20 mouse cellular contexts compared by ENCODE assay signal in genomic region chr15:94532306-94532705, GRCm38 (mm10).
"Had no signal": no experiment of that assay in that cellular context is flagged by ENCODE, and none has a peak within 500 bp of the region (broad histone marks: within the 10 kb centered on the region; RNA-seq: fewer than 3 reads in every experiment).

No protein-coding gene starts in this region.

- H3K4me3 ChIP-seq: liver, embryonic 12.5 days; megakaryocyte, embryonic 14.5 days; midbrain, embryonic 10.5 days; midbrain, embryonic 12.5 days; myocyte; neural tube, embryonic 13.5 days; neural tube, embryonic 15.5 days had no signal

- H3K4me1 ChIP-seq: liver, embryonic 12.5 days; megakaryocyte, embryonic 14.5 days; midbrain, embryonic 10.5 days; midbrain, embryonic 12.5 days; neural tube, embryonic 13.5 days; neural tube, embryonic 15.5 days had no signal

- H3K36me3 ChIP-seq: midbrain, embryonic 12.5 days; neural tube, embryonic 13.5 days had no signal

- H3K27ac ChIP-seq: liver, embryonic 12.5 days; liver, embryonic 14.5 days; midbrain, embryonic 10.5 days; midbrain, embryonic 12.5 days; neural tube, embryonic 13.5 days; neural tube, embryonic 15.5 days had no signal

- H3K9me3 ChIP-seq: liver, embryonic 12.5 days; megakaryocyte, embryonic 14.5 days; midbrain, embryonic 10.5 days; midbrain, embryonic 12.5 days; neural tube, embryonic 13.5 days; neural tube, embryonic 15.5 days had no signal

- H3K27me3 ChIP-seq: liver, embryonic 12.5 days; megakaryocyte, embryonic 14.5 days; midbrain, embryonic 12.5 days; neural tube, embryonic 13.5 days; neural tube, embryonic 15.5 days had no signal

- ATAC-seq: liver, embryonic 12.5 days; midbrain, embryonic 16.5 days had no signal

- H3K9ac ChIP-seq: liver, embryonic 12.5 days; liver, embryonic 14.5 days; lung, embryonic 14.5 days; midbrain, embryonic 12.5 days; neural tube, embryonic 13.5 days; neural tube, embryonic 15.5 days had no signal

- H3K4me2 ChIP-seq: liver, embryonic 12.5 days; lung, embryonic 14.5 days; midbrain, embryonic 12.5 days; neural tube, embryonic 13.5 days; neural tube, embryonic 15.5 days had no signal

- DNase-seq: lung, adult 18-20 months; lung, embryonic 14.5 days; lung, postnatal 10 days; lung, postnatal 4 days; midbrain, embryonic 14.5 days; retina, postnatal 1 day; right cerebral cortex, adult 18-20 months; right cerebral cortex, postnatal 14 days; thymus, adult 2 months; thymus, postnatal 25 days; thymus, postnatal 4 days had no signal
